In the genomic region with DNA sequence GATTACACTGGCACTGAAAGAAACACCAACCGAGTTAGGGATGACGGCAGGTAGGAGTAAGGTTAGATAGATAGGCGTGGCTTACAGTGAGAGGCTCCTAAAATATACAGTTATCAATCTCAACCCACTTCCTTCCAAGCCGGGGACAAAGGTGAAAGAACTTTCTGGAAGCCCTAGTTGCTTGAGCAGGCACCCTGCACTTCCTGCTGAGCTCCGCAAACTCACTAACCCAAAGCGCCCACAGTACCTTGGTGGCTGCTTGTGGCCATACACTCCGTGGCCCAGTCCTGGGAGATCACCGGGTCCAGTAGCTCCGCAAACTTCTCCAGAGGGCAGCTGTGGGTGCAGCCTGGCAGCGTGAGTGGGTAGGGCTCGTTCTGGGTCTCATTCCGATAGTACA, we compare ENCODE assay signal across 1 mouse cellular context.
TF ChIP-seq lines count a peak whose summit lies in the region.

No protein-coding gene starts in this region.

TF ChIP-seq in ES-E14, 5 proteins besides CTCF, POLR2A, EP300 and RAD21:
- no peak for TF ChIP-seq CHD2 (IDR thresholded peaks at IDR 0.05; ENCODE audit: low read depth, low read length)
- no peak for TF ChIP-seq ZNF384 (IDR thresholded peaks at IDR 0.05; ENCODE audit: low read depth, low read length)
- TF ChIP-seq HCFC1 (IDR thresholded peaks at IDR 0.05; ENCODE audit: borderline replicate concordance, insufficient read depth, low read length), result no peak
- no peak for TF ChIP-seq MAFK (IDR thresholded peaks at IDR 0.05; ENCODE audit: insufficient read depth, low read depth, low read length)
- no peak for TF ChIP-seq ZC3H11A (IDR thresholded peaks at IDR 0.05; ENCODE audit: borderline replicate concordance, low read depth, low read length)
